Mouse (Mus musculus) bone marrow, adult 2 months (tissue): Measurements from ENCODE around the gene Tcea3. TPM values are rescaled to one million over a fixed set of nuclear protein-coding genes. Genes with fewer than 3 reads are reported as not detected.
A peak's percentile ranks its signal among the peaks of the same experiment; 100 is the strongest.

Experiments
- H3K27ac ChIP-seq: fragments of 200-500 bp; 2 replicates; pipeline ENCODE4 v1.5.1; 2012; ENCODE audit warnings: low read depth, mild to moderate bottlenecking, control low read depth, inconsistent platforms, low read length; ENCODE audit not compliant: control insufficient read depth, poor library complexity, insufficient read depth
- H3K4me1 ChIP-seq: fragments of 200-500 bp; 2 replicates; pipeline ENCODE4 v1.6.1; 2011; ENCODE audit warnings: low read length; ENCODE audit not compliant: control insufficient read depth, insufficient read depth
- H3K4me3 ChIP-seq: fragments of 200-500 bp; replicated peaks from 2 replicates; pipeline ENCODE3; 2011; ENCODE audit warnings: mild to moderate bottlenecking, low read depth, low read length, control low read depth; ENCODE audit not compliant: control insufficient read depth
- CTCF ChIP-seq: fragments of 200-500 bp; IDR thresholded peaks from 2 replicates; pipeline ENCODE4 v1.5.1; 2011; ENCODE audit warnings: low read length, control low read depth; ENCODE audit not compliant: control insufficient read depth, insufficient read depth
- POLR2A ChIP-seq: fragments of 200-500 bp; IDR thresholded peaks from 2 replicates; pipeline ENCODE4 v1.6.1; 2011; ENCODE audit warnings: low read depth, mild to moderate bottlenecking, control low read depth, low read length, borderline replicate concordance; ENCODE audit not compliant: control insufficient read depth
- WGBS: fragments of 180-500 bp; shearing (Covaris S2); methylation state at CpG from one replicate; pipeline ENCODE4 v1.1.7; 2018; 5-methylcytosine and 5-hydroxymethylcytosine counted together
- polyA plus RNA-seq: library from polyadenylated mRNA; stranded (reverse); fragments of >200 nt; gene quantifications from 2 replicates; pipeline ENCODE4 v1.2.4, GENCODE M21; 2011; ENCODE audit warnings: low replicate concordance; ENCODE audit not compliant: missing spikeins, insufficient read depth, insufficient read length

Tcea3 gene
- polyA plus RNA-seq, 1 experiment, result 8.1 TPM

GRCm38 (mm10) chr4:136309780-136310179, 62.3 kb downstream of the Tcea3 start:
- no peaks in the 10 kb centered on the region; the same call in 1 of the 2 replicates for H3K4me1 ChIP-seq
- under 1% methylated on average over 11 of the region's 11 CpGs for WGBS
- peak overlapping the region; percentile 81 for H3K4me3 ChIP-seq
- TF ChIP-seq CTCF, result no peak
- TF ChIP-seq POLR2A, result no peak
- H3K27ac ChIP-seq, result no peak overlapping the region

- WGBS, result under 1% methylated on average over 65 of the region's 65 CpGs
- Histone ChIP-seq H3K27ac (peak within 1 kb of the TSS; percentile 84), H3K4me1 (no peaks in the 10 kb centered on the region; the same call in 1 of the 2 replicates), H3K4me3 (peak within 1 kb of the TSS; percentile 81)
- peak; percentile 63; the same call in 1 of the 2 replicates for TF ChIP-seq POLR2A
- TF ChIP-seq CTCF, result no peak
Measured at GRCm38 (mm10) chr4:136310229-136311041, 62.9 kb downstream of the Tcea3 start, which contains the start of gene Hnrnpr. TSS of gene Hnrnpr (plus strand) at chr4:136310942.

GRCm38 (mm10) chr4:136311042-136311999, 63.8 kb downstream of the Tcea3 start:
- under 1% methylated on average over 73 of the region's 81 CpGs for WGBS
- H3K4me3 ChIP-seq, result peak overlapping the region; percentile 73
- peak; percentile 57; the same call in 1 of the 2 replicates for TF ChIP-seq POLR2A
- no peak for TF ChIP-seq CTCF
- peak overlapping the region; percentile 84 for H3K27ac ChIP-seq
- no peaks in the 10 kb centered on the region; the same call in 1 of the 2 replicates for H3K4me1 ChIP-seq

- no peak overlapping the region for H3K27ac ChIP-seq
- H3K4me3 ChIP-seq, result peak overlapping the region; percentile 10
- TF ChIP-seq POLR2A, result no peak
- TF ChIP-seq CTCF, result no peak
- H3K4me1 ChIP-seq, result no peaks in the 10 kb centered on the region; the same call in 1 of the 2 replicates
- WGBS, result 12% methylated on average over 4 of the region's 4 CpGs
Measured at GRCm38 (mm10) chr4:136312616-136313015, 65.1 kb downstream of the Tcea3 start.

GRCm38 (mm10) chr4:136317667-136318066, 70.1 kb downstream of the Tcea3 start:
- Histone ChIP-seq H3K27ac (no peak overlapping the region), H3K4me1 (no peaks in the 10 kb centered on the region; the same call in 1 of the 2 replicates), H3K4me3 (no peak overlapping the region)
- TF ChIP-seq CTCF (no peak), POLR2A (no peak)
- WGBS, result 93% methylated on average over 4 of the region's 4 CpGs

- Histone ChIP-seq H3K4me1 (no peaks in the 10 kb centered on the region), H3K4me3 (no peak overlapping the region), H3K27ac (no peak overlapping the region)
- TF ChIP-seq POLR2A (no peak), CTCF (no peak)
- WGBS, result 65% methylated on average over 4 of the region's 4 CpGs
Measured at GRCm38 (mm10) chr4:136320016-136320415, 72.5 kb downstream of the Tcea3 start.

DNA sequence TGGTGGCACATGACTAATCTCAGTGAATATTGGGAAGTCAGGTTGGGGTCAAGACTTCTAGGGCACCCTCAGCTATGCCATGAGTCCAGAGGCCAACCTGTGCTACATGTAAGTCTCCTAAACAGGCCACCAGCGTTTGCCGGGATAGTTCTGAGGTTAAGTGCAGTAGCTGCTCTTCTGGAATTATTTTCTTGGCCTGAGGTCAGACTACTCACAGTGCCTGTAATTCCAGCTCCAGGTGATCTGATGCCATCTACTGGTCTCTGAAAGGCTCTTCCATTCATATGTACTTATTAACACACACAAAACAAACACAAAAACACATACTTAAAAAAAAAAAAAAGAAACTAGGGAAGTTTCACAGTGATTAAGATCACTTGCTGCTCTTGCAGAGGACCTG, 76.7 kb downstream of the Tcea3 start:
- Histone ChIP-seq H3K4me3 (no peak overlapping the region), H3K27ac (no peak overlapping the region), H3K4me1 (no peaks in the 10 kb centered on the region)
- TF ChIP-seq POLR2A (no peak), CTCF (no peak)
- 87% methylated on average over 2 of the region's 2 CpGs for WGBS

Other genes starting within 250 kb of the Tcea3 start
- gene Eloa, start 226.0 kb upstream of the Tcea3 start, polyA plus RNA-seq, result 16.8 and 22.9 TPM in 2 replicates
- 682 and 1,270 TPM in 2 replicates for gene Rpl11, start 194.3 kb upstream of the Tcea3 start, polyA plus RNA-seq
- gene Id3, start 104.2 kb upstream of the Tcea3 start, polyA plus RNA-seq, result 14.5 and 33.8 TPM in 2 replicates
- gene E2f2, start 75.3 kb upstream of the Tcea3 start, polyA plus RNA-seq, result 146 and 157 TPM in 2 replicates
- gene Asap3, start 41.4 kb upstream of the Tcea3 start, polyA plus RNA-seq, result 0.23 and 0.60 TPM in 2 replicates
- 2.5 and 3.8 TPM in 2 replicates for gene Zfp46, start 37.0 kb downstream of the Tcea3 start, polyA plus RNA-seq
- gene Hnrnpr, start 63.2 kb downstream of the Tcea3 start, polyA plus RNA-seq, result 76.2 and 86.6 TPM in 2 replicates
- gene Htr1d, start 175.8 kb downstream of the Tcea3 start, polyA plus RNA-seq, result not detected in 2 replicates
- gene 6030445D17Rik, start 214.5 kb downstream of the Tcea3 start, polyA plus RNA-seq, result 0.87 TPM in 1 of 2 replicates, not detected in the other
- gene Luzp1, start 222.0 kb downstream of the Tcea3 start, polyA plus RNA-seq, result 1.2 and 2.8 TPM in 2 replicates